Mouse (Mus musculus) midbrain, embryonic 14.5 days (tissue): ENCODE data around the gene Tll1. TPM values are rescaled to one million over a fixed set of nuclear protein-coding genes. Genes with fewer than 3 reads are reported as not detected.
A peak's percentile ranks its signal among the peaks of the same experiment; 100 is the strongest.

ENCODE experiments used
- ATAC-seq: fragments of 200-750 bp; cut with Nextera tagmentation; 2 replicates; pipeline ENCODE4 v1.8.0; 2017; ENCODE audit warnings: moderate number of reproducible peaks, moderate library complexity; ENCODE audit not compliant: low FRiP score, low TSS enrichment
- DNase-seq: peaks from one replicate; pipeline ENCODE4 v3.0.0-alpha.2; 2015
- H3K27ac ChIP-seq: fragments of 300-500 bp; sonication (generic); replicated peaks from 2 replicates; pipeline ENCODE4 v1.5.1; 2014; ENCODE audit warnings: mild to moderate bottlenecking, low read depth, low read length, moderate library complexity
- H3K27me3 ChIP-seq: fragments of 300-500 bp; sonication (generic); 2 replicates; pipeline ENCODE4 v1.6.1; 2014; ENCODE audit warnings: low read length, control low read depth, mixed read lengths; ENCODE audit not compliant: control insufficient read depth, insufficient read depth
- H3K36me3 ChIP-seq: fragments of 300-500 bp; sonication (generic); 2 replicates; pipeline ENCODE4 v1.6.1; 2014; ENCODE audit warnings: low read length, control low read depth; ENCODE audit not compliant: control insufficient read depth, insufficient read depth
- H3K4me1 ChIP-seq: fragments of 300-500 bp; sonication (generic); 2 replicates; pipeline ENCODE4 v1.6.1; 2014; ENCODE audit warnings: mild to moderate bottlenecking, antibody characterized with exemption, low read length, control low read depth; ENCODE audit not compliant: control insufficient read depth, insufficient read depth
- H3K4me2 ChIP-seq: fragments of 300-500 bp; sonication (generic); 2 replicates; pipeline ENCODE4 v1.6.1; 2014; ENCODE audit warnings: mild to moderate bottlenecking, low read length, moderate library complexity
- H3K4me3 ChIP-seq: fragments of 300-500 bp; sonication (generic); replicated peaks from 2 replicates; pipeline ENCODE4 v1.5.1; 2014; ENCODE audit warnings: low read depth, low read length
- H3K9ac ChIP-seq: fragments of 300-500 bp; sonication (generic); replicated peaks from 2 replicates; pipeline ENCODE4 v1.6.1; 2014; ENCODE audit warnings: mild to moderate bottlenecking, low read length, moderate library complexity
- H3K9me3 ChIP-seq: fragments of 300-500 bp; sonication (generic); 2 replicates; pipeline ENCODE4 v1.6.1; 2016; ENCODE audit warnings: low read length, control low read depth, mixed read lengths; ENCODE audit not compliant: control insufficient read depth
- WGBS: fragments of 180-500 bp; shearing (Covaris S2); extraction: QIAGEN DNeasy Blood & Tissue Kit; methylation state at CpG from one replicate; pipeline ENCODE4 v1.1.7; 2014; 5-methylcytosine and 5-hydroxymethylcytosine counted together
- polyA plus RNA-seq: library from polyadenylated mRNA; unstranded; fragments of >200 nt; fragmentation: Nextera tagmentation; extraction: Ambion mirVana; gene quantifications from 2 replicates; pipeline ENCODE4 v1.2.1, GENCODE M21; 2014

Tll1 gene
- polyA plus RNA-seq, 1 experiment from 2014 or later: 4.2 TPM

DNA sequence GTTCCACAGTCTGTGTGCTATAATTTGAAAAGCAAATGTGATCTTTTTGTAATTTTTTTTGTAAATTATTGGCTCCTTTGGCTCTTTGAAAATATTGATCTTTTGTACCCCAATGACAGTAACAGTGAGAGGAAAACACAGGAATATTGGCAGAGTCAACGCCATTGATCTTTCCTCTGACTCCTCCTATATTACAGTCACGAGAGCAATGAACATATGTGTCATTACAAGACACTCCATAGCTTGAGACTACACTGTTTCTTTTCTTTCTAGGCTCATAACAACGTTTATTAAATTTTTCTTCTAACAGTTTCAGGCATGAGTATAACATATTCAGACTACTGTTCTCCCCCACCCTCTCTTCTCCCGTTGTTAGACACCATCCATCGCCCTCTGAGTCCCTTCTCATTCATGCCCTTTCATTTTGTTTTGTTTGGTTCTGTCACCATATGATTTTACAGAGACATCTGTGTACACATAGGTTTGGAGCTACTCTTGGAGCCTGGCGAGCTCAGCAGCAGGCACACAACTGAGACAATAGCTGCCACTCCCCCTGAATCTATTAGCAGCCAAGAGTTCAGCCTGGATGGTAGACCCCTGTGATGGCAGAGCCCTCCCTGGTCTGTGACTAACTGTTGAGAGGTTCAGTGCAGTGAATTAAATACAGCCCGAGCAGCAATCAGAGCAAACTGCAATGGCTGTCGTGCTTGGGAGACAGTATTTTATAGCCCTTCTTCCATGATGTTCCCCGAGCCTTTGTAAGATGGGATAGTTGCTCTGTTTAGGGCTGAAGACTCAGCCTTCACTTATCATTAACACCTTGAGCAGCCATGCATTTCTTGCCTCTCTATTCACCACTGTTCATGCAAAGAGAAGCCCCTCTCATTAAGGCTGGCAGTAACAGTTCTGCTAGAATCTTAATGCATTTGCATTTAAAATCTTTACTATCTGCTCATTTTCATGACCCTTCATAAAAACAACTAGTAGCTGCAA, 52.9 kb downstream of the Tll1 start:
- Histone ChIP-seq H3K4me3 (no peak overlapping the region), H3K27ac (peak overlapping the region; percentile 71), H3K4me2 (peak overlapping the region; percentile 29; the same call in 1 of the 2 replicates), H3K4me1 (peaks cover 14% of the 10 kb centered on the region), H3K9me3 (no peaks in the 10 kb centered on the region), H3K27me3 (no peaks in the 10 kb centered on the region), H3K36me3 (no peaks in the 10 kb centered on the region), H3K9ac (no peak overlapping the region; the same call in 1 of the 2 replicates)
- ATAC-seq: peak; percentile 84
- DNase-seq: peak; percentile 49
- 27% methylated on average over 9 of the region's 9 CpGs for WGBS

DNA sequence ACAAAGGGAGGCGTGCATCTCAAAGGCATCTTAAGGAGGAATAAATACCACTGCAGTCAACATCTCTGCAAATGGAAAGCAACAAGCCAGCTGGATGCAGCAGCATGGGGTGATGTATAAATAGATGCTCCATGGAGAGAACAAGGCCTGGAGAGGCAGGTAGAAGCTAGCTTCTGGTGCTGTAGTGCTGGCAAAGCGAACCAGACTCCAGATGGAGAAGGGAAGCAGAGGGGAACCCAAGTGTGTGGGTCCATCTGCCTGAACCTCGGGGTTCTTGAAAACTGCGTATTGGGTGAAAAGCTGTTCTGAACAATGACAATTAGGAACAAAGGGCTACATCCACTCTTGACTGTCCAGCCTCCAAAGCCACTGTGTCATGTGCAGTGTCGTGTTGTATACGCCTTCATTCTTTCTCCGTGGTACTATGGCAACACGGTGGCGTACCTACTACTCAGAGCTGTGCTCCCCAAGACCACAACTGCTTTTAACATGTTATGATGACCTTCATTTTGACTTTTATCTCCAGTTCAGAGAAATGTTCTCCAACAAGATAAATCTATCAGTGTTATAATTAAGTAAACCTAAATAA, 53.8 kb downstream of the Tll1 start:
- H3K4me3 ChIP-seq: no peak overlapping the region
- no peaks in the 10 kb centered on the region for H3K9me3 ChIP-seq
- no peaks in the 10 kb centered on the region for H3K36me3 ChIP-seq
- no peak overlapping the region for H3K9ac ChIP-seq
- WGBS: 40% methylated on average over 9 of the region's 9 CpGs
- peaks cover 14% of the 10 kb centered on the region for H3K4me1 ChIP-seq
- no peak overlapping the region for H3K4me2 ChIP-seq
- H3K27me3 ChIP-seq: no peaks in the 10 kb centered on the region
- DNase-seq (peak; percentile 7), ATAC-seq (peak; percentile 62)
- no peak overlapping the region for H3K27ac ChIP-seq

DNA sequence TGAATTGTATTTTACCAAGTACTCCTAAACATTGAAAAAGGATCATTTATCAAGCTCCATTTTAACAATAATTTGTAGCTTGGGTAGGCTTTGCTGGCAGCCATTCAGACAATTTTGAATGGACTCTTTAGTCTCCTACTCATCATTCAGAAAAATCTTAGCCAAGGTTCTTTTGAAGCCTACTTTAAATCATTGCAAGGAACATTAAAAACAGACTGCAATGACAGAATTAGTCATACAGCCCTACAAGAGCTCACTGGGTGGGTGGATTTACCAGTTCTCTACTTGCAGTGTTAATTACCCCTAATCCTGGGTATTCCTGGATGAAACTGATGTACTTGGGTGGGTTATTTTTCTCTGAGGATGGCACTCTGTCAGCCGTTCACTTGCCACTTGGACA, 69.5 kb downstream of the Tll1 start:
- Histone ChIP-seq H3K4me2 (no peak overlapping the region), H3K4me1 (no peaks in the 10 kb centered on the region), H3K9me3 (no peaks in the 10 kb centered on the region), H3K36me3 (no peaks in the 10 kb centered on the region), H3K27ac (no peak overlapping the region), H3K4me3 (no peak overlapping the region), H3K9ac (no peak overlapping the region), H3K27me3 (no peaks in the 10 kb centered on the region)
- WGBS: 81% methylated on average over 1 of the region's 1 CpGs
- ATAC-seq: no peak
- DNase-seq: no peak

DNA sequence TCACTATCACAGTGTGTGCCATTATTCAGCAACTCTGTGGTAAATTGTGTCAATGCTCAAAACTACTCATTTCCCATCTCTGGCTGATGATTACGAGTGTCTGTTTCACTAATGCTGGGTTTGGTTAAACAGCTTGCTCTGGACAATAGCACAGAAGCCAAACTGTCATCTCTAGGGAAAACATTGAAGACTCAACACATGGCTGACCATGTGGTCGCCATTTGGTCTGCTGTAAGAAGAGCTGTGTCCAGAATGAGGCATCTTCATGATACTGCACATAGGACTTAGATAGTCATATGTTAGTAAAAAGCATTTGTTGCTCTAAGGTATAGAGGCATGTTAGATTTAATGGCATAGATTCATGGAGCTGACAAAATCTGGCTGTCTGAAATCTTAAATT, 98.9 kb downstream of the Tll1 start:
- ATAC-seq (no peak), DNase-seq (no peak)
- H3K4me1 ChIP-seq: no peaks in the 10 kb centered on the region
- H3K9ac ChIP-seq: no peak overlapping the region
- H3K27ac ChIP-seq: no peak overlapping the region
- H3K27me3 ChIP-seq: no peaks in the 10 kb centered on the region
- no peak overlapping the region for H3K4me3 ChIP-seq
- H3K4me2 ChIP-seq: no peak overlapping the region
- no peaks in the 10 kb centered on the region for H3K36me3 ChIP-seq
- no peaks in the 10 kb centered on the region for H3K9me3 ChIP-seq
- WGBS: 79% methylated on average over 2 of the region's 2 CpGs

DNA sequence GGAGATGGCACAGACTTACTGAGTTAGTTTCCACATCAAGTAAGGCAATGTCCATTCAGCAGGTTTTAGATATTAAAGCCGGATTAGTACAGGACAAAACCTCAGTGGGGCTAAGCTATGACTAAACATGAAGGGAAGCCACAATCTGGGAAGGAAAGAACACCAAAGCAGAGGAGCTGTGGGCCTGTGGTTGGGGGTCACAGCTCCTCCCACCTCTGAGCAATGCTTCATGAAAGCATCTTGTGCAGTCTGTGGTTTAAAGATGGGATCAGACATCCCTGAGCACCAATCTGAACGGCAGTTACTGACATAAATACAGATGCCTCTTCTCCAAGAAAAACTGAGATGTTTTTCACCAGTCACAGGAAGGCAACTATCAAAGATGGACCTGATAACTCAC, 132.7 kb downstream of the Tll1 start:
- ATAC-seq: no peak

DNA sequence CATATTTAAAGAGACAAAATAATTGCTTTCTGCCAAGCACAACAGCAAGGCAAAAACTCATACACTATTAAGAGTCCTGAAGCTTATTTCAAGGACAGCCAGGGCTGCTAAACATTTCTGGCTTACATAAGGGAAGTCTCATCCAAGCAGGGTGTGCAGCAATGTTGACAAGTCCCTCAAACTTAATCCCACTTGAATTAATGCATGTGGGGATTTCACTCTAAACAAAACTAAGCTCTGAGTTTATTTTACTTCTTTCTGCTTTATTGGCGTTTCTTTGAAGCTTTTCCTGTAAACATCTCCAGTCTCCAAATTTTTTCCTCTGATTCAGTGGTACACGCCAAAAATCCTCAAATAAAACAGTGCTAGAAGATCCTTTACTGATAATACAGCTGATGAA, 146.2 kb downstream of the Tll1 start:
- H3K36me3 ChIP-seq: no peaks in the 10 kb centered on the region

More for the DNA sequence above, 132.7 kb downstream of the Tll1 start:
- Histone ChIP-seq H3K4me2 (no peak overlapping the region), H3K27me3 (no peaks in the 10 kb centered on the region), H3K4me1 (no peaks in the 10 kb centered on the region), H3K9me3 (no peaks in the 10 kb centered on the region), H3K9ac (no peak overlapping the region), H3K4me3 (no peak overlapping the region), H3K36me3 (no peaks in the 10 kb centered on the region), H3K27ac (no peak overlapping the region)
- DNase-seq: no peak
- 85% methylated on average over 2 of the region's 2 CpGs for WGBS

DNA sequence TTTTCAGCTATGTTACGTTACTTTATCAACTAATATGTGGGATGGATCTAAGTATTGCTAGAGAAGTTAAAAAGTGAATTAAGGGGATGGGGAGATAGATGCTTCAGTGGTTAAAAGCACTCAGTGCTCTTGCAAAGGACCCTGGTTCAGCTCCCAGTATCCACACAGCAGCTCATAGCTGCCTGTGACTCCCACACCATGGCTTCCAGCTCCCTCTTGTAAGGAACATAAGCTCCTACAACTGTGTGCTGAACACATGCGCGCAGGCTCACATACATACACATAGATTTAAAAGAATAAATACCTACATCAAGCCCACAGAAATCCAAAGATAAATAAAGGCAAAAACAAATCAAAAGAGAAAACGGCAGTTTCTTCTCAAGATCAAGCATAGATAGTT, 148.5 kb downstream of the Tll1 start:
- WGBS: 94% methylated on average over 4 of the region's 4 CpGs
- no peak overlapping the region for H3K27ac ChIP-seq
- no peaks in the 10 kb centered on the region for H3K27me3 ChIP-seq
- ATAC-seq (no peak), DNase-seq (no peak)
- H3K4me1 ChIP-seq: no peaks in the 10 kb centered on the region
- H3K4me3 ChIP-seq: no peak overlapping the region
- no peaks in the 10 kb centered on the region for H3K9me3 ChIP-seq
- no peak overlapping the region for H3K4me2 ChIP-seq
- no peaks in the 10 kb centered on the region for H3K36me3 ChIP-seq
- no peak overlapping the region for H3K9ac ChIP-seq

More for the DNA sequence above, 146.2 kb downstream of the Tll1 start:
- Histone ChIP-seq H3K4me2 (no peak overlapping the region), H3K4me3 (no peak overlapping the region), H3K9ac (no peak overlapping the region), H3K27ac (no peak overlapping the region), H3K27me3 (no peaks in the 10 kb centered on the region), H3K9me3 (no peaks in the 10 kb centered on the region), H3K4me1 (no peaks in the 10 kb centered on the region)
- no peak for DNase-seq
- ATAC-seq: no peak
- 69% methylated on average over 2 of the region's 2 CpGs for WGBS

DNA sequence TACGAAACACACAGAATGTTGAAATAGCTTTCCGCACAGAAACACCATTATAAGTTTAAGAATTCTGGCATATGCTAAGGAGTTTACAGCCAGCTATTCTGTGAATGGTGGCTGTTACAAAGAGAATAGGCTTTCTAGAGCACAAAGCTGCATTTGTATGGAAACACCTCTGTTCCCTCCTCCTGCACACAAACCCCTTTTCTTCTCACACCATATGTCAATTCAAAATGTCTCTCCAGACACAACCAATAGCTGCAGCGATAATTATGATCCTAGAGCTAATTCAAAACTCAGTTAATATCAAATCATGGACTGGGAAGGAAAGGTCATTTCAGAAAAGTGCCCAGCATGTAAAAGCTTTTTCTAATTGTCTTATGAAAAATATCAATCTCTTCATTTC, 157.5 kb downstream of the Tll1 start:
- Histone ChIP-seq H3K27ac (no peak overlapping the region), H3K4me1 (no peaks in the 10 kb centered on the region), H3K4me3 (no peak overlapping the region), H3K9me3 (no peaks in the 10 kb centered on the region), H3K9ac (no peak overlapping the region), H3K4me2 (no peak overlapping the region), H3K27me3 (no peaks in the 10 kb centered on the region), H3K36me3 (no peaks in the 10 kb centered on the region)
- 65% methylated on average over 3 of the region's 3 CpGs for WGBS
- ATAC-seq: no peak
- no peak for DNase-seq
